Mouse (Mus musculus): ENCODE results near the gene Taar7d.
"Not testable (repeated sequence)": the region's sequence is repeated elsewhere in the genome, so short reads cannot be mapped to it uniquely, and the experiment has no call there.

Taar7d gene

GRCm38 (mm10) chr10:24026922-24027321 is at the start of gene Taar7d:
Gene Taar7d, plus strand, starts transcription at chr10:24027222.
- no peak for DNase-seq

GRCm38 (mm10) chr10:23977958-23978357 is 49.1 kb upstream of the Taar7d start:
- no peak for DNase-seq

GRCm38 (mm10) chr10:23978901-23979705 is 47.9 kb upstream of the Taar7d start:
- DNase-seq, result peak; percentile 87

GRCm38 (mm10) chr10:23985546-23985945 is 41.5 kb upstream of the Taar7d start, which contains the start of gene Taar6:
Gene Taar6, minus strand, starts transcription at chr10:23985646.
- no peak for DNase-seq

- no peak for DNase-seq
These were observed 40.6 kb upstream of the Taar7d start for GRCm38 (mm10) chr10:23986419-23986818.

GRCm38 (mm10) chr10:23993381-23993780 is 33.6 kb upstream of the Taar7d start, which contains the start of gene Taar7a:
Gene Taar7a, minus strand, starts transcription at chr10:23993481.
- DNase-seq, result no peak

- DNase-seq, result no peak
These were observed 27.4 kb upstream of the Taar7d start, which contains the start of gene Taar7b for GRCm38 (mm10) chr10:23999639-24000038. Gene Taar7b, plus strand, starts transcription at chr10:23999939.

GRCm38 (mm10) chr10:24006442-24006841 is 20.6 kb upstream of the Taar7d start:
- no peak for DNase-seq

- no peak for DNase-seq
These were observed 20.0 kb upstream of the Taar7d start for GRCm38 (mm10) chr10:24007034-24007433.

GRCm38 (mm10) chr10:24008143-24008542 is 18.9 kb upstream of the Taar7d start:
- no peak for DNase-seq

GRCm38 (mm10) chr10:24031347-24031746 is 4.3 kb downstream of the Taar7d start:
- DNase-seq, result no peak

- no peak for DNase-seq
These were observed 10.3 kb downstream of the Taar7d start, which contains the start of gene Taar7e for GRCm38 (mm10) chr10:24037314-24037713. Gene Taar7e, plus strand, starts transcription at chr10:24037614.

GRCm38 (mm10) chr10:24040120-24040869 is 13.3 kb downstream of the Taar7d start:
- no peak for DNase-seq

GRCm38 (mm10) chr10:24049210-24049609 is 22.2 kb downstream of the Taar7d start, which contains the start of gene Taar7f:
Gene Taar7f, plus strand, starts transcription at chr10:24049510.
- no peak for DNase-seq

GRCm38 (mm10) chr10:24052039-24052438 is 25.0 kb downstream of the Taar7d start:
- DNase-seq, result no peak

GRCm38 (mm10) chr10:24058986-24059385 is 32.0 kb downstream of the Taar7d start:
- DNase-seq, result no peak

- not testable (repeated sequence) for DNase-seq
These were observed 47.7 kb downstream of the Taar7d start for GRCm38 (mm10) chr10:24074751-24075150.

GRCm38 (mm10) chr10:24076200-24076599 is 49.2 kb downstream of the Taar7d start, which contains the start of gene Taar8a:
Gene Taar8a, plus strand, starts transcription at chr10:24076500.
- DNase-seq, result not testable (repeated sequence)

Data from kidney, postnatal 10 days (tissue).